Mouse (Mus musculus) c-Kit-positive CD71-negative TER-119-negative erythroid progenitor cells, embryonic 14.5 days (primary cell): Measurements from ENCODE around the gene Dmc1.

Experiments
- DNase-seq: peaks from one replicate; pipeline ENCODE4 v3.0.0-alpha.2; 2013; ENCODE audit warnings: low read depth

The Dmc1 gene

DNA sequence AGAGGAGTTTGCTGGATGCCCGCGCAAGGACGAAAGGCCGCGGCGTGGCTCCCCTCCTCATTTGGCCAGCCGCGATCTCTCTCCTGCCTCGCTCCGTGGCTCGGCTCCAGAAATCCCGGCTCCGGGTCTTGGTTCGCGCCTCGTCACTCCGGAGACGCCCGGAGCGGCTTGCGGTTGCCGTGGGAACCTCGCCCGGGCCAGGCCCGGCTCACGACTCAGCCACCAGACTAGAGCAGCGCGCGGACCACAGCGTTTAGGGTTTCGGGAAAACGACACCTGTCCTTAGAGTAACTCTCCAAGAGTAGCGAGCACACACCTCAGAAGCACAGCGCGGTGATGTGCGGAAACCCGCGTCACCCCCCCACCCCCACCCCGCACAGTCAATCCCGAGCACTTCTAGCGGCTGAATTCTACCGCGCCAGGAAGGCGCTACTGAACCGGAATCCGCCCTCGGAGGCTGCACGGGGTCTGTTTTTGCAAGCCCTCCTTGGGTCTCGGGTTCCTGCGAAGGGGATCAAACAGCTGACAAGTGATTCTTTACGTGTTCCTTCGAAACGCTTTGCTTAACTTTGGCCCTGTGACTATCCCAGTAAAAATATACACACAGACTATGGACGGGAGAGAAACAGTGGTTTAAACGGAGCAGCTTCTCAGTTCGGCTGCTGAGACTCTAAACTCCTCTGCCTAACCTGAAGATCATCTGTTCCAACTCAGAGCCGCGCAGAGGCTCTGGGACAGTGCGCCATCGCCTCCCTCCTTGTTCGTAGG lies 93.2 kb downstream of the Dmc1 start:
- peak; percentile 50 for DNase-seq
